Mouse (Mus musculus) T-helper 2 cell (primary cell): ENCODE results near the gene Olfr948.

ENCODE experiments used
- in situ Hi-C: fragments of 300-600 bp; cut with MboI, MseI; formaldehyde crosslinking; loops from one replicate; pipeline ENCODE4 v1.15.1; 2025; ENCODE audit warnings: high pct_unique_total_duplicates

Olfr948 gene

DNA sequence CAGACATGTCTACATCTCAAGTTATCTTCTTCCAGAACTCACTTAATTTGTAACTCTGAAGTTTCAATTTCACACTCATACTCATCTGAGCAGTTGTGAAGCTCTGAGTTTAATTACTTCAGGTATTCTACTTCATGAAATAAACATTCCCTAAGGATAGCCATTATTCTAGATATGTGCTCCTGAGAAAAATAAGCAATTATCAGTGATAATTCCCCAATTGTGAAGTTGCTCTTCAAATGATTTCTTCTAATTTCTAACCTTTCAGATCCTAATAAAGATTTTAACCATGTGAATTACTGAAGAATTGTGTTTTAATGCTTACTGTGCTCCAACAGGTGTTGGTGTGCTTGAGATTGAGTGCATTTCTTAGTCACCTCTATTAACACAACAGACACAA, at the start of gene Olfr948:
Gene Olfr948 (minus strand): TSS at position 101 of the 400 bp plus-strand sequence.
- in situ Hi-C loops = loop anchor here (10.0 kb wide), 1 partner anchor 279 kb away; the partner anchor contains the start of gene AW551984

- in situ Hi-C loops = no loop called here
Observed at GRCm38 (mm10) chr9:39287136-39287535, 38.7 kb downstream of the Olfr948 start.

GRCm38 (mm10) chr9:39276718-39277117, 49.1 kb downstream of the Olfr948 start, which contains the start of gene Olfr945:
TSS of gene Olfr945 (minus strand) at chr9:39276818.
- in situ Hi-C loops = no loop called here
